Mouse (Mus musculus) G1E (cell line): Measurements from ENCODE around the gene Npnt. TPM values are rescaled to one million over a fixed set of nuclear protein-coding genes. Genes with fewer than 3 reads are reported as not detected.

Experiments
- ATAC-seq: 2 replicates; pipeline ENCODE4 v1.8.0; 2016; ENCODE audit warnings: mild to moderate bottlenecking; ENCODE audit not compliant: insufficient number of reproducible peaks, poor library complexity, low FRiP score, severe bottlenecking; ENCODE audit errors: extremely low read depth
- DNase-seq: peaks from one replicate; pipeline ENCODE4 v3.0.0; 2012; ENCODE audit warnings: low spot score
- H3K27me3 ChIP-seq: 2 replicates; pipeline ENCODE4 v1.6.1; 2012; ENCODE audit warnings: mild to moderate bottlenecking, low read length, inconsistent platforms; ENCODE audit not compliant: insufficient read depth
- H3K36me3 ChIP-seq: replicated peaks from 2 replicates; pipeline ENCODE3; 2012; ENCODE audit warnings: mild to moderate bottlenecking, inconsistent platforms
- H3K4me1 ChIP-seq: 2 replicates; pipeline ENCODE4 v1.6.1; 2012; ENCODE audit warnings: low read depth, low read length, inconsistent platforms, mixed read lengths; ENCODE audit not compliant: insufficient read depth
- H3K4me3 ChIP-seq: 2 replicates; pipeline ENCODE4 v1.5.1; 2012; ENCODE audit warnings: low read depth, mild to moderate bottlenecking, inconsistent platforms, low read length, moderate library complexity, mixed read lengths
- H3K9me3 ChIP-seq: replicated peaks from 2 replicates; pipeline ENCODE4 v1.6.1; 2012; ENCODE audit warnings: inconsistent platforms
- CTCF ChIP-seq: IDR thresholded peaks from 2 replicates; pipeline ENCODE4 v1.5.1; 2012; ENCODE audit warnings: low read depth, low read length, inconsistent platforms, mixed read lengths
- GATA1 ChIP-seq: IDR thresholded peaks from 2 replicates; pipeline ENCODE4 v1.6.1; 2012; ENCODE audit warnings: borderline replicate concordance, low read length, inconsistent platforms, mixed read lengths
- GATA2 ChIP-seq: IDR thresholded peaks from 2 replicates; pipeline ENCODE4 v1.6.1; 2012; ENCODE audit warnings: low read depth, low read length, inconsistent platforms, borderline replicate concordance
- POLR2AphosphoS5 ChIP-seq: IDR thresholded peaks from 2 replicates; pipeline ENCODE4 v1.6.1; 2012; ENCODE audit warnings: low read depth, low read length, inconsistent platforms; ENCODE audit not compliant: insufficient replicate concordance
- TAL1 ChIP-seq: conservative IDR thresholded peaks from 2 replicates; pipeline ENCODE4 v1.6.1; 2012; ENCODE audit warnings: low read depth, low read length, inconsistent platforms, mixed read lengths
- polyA plus RNA-seq: library from polyadenylated mRNA; stranded (reverse); fragments of >175 nt; gene quantifications from 2 replicates; pipeline ENCODE4 v1.2.3, GENCODE M21; 2012
- total RNA-seq, 2 experiments: library from RNA; stranded (forward) in 1 of 2; stranded (reverse) in 1 of 2; fragments of 200-1000 nt in 1 of 2; fragments of >200 nt in 1 of 2; fragmentation: Nextera tagmentation in 1 of 2; gene quantifications; 2 replicates each; pipeline ENCODE4 v1.2.3; 2014 to 2017

Npnt gene
- not detected in 2 replicates for total RNA-seq (2014; fragmentation: Nextera tagmentation)
- total RNA-seq (2017), result 0.05 and 0.06 TPM in 2 replicates
- polyA plus RNA-seq, result not detected in 2 replicates

DNA sequence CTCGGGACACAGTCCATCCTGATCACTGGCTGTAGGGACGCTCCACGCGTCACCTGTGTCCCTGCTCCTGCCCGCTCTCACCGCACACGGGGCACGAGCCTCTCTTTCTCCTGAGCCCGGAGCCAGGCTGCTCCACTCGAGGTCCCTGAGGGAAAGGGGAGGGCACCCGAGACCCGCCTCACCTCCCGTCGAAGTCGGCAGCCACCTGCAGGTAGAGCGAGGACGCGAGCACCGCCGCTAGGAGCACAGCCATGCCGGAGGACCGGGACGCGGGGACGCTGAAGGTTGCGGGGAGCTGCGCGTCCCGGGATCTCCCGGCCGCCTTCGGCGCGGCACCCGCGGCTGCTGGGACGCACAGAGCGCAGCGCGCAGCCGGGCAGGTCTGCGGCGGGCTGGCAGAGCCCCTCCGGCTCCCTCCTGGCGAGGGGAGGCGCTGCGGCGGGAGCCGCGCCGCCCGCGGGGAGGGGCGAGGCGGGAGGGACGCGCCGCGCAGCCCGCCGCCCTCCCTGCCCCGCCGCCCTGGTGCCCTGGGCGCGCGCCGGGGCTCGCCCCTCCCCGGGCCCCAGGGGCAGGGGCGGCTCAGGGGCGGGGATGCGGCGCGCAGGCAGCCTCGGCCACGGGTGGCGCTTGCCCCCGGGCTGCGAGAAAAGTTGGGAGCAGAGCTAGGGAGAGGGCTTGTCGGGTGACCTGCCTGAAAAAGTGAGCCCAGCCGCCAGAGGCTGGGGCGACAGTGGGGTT is at the start of gene Npnt:
TSS of gene Npnt (minus strand) at position 501 of the 738 bp plus-strand sequence.
- no peaks in the 10 kb centered on the region for H3K9me3 ChIP-seq
- no peaks in the 10 kb centered on the region for H3K36me3 ChIP-seq
- TF ChIP-seq CTCF (no peak), GATA1 (no peak), TAL1 (no peak), GATA2 (no peak), POLR2AphosphoS5 (no peak)
- peaks cover 5% of the 10 kb centered on the region; the same call in 1 of the 2 replicates for H3K4me1 ChIP-seq
- DNase-seq (no peak), ATAC-seq (no peak)
- peak within 1 kb of the TSS; percentile 45; the same call in 1 of the 2 replicates for H3K4me3 ChIP-seq
- peaks cover 41% of the 10 kb centered on the region for H3K27me3 ChIP-seq

DNA sequence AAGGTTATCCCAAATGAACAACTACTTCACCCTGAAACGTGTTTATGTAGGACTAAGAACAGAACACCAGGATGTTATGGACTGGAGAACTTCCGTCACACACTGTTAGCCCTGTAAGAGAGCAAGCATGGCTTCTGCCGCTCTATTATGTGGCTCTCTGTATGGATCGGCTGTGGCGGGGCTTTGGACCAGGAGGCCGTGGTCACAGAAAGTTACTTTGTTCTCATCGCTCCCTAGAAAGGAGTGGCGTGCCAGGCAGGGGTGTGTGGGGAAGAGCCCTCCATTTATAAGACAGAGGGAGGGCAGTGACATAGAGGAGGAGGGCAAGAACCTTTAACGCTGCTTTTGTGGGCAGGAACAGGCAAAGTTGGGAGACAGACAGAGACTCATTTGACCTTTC is 46.2 kb upstream of the Npnt start:
- ATAC-seq (no peak), DNase-seq (no peak)
- peaks cover 50% of the 10 kb centered on the region for H3K36me3 ChIP-seq
- H3K9me3 ChIP-seq, result no peaks in the 10 kb centered on the region
- H3K4me1 ChIP-seq, result no peaks in the 10 kb centered on the region
- TF ChIP-seq GATA1, result no peak
- no peak for TF ChIP-seq CTCF
- no peak for TF ChIP-seq POLR2AphosphoS5
- no peak for TF ChIP-seq GATA2
- TF ChIP-seq TAL1, result no peak
- no peaks in the 10 kb centered on the region for H3K27me3 ChIP-seq
- H3K4me3 ChIP-seq, result no peak overlapping the region

DNA sequence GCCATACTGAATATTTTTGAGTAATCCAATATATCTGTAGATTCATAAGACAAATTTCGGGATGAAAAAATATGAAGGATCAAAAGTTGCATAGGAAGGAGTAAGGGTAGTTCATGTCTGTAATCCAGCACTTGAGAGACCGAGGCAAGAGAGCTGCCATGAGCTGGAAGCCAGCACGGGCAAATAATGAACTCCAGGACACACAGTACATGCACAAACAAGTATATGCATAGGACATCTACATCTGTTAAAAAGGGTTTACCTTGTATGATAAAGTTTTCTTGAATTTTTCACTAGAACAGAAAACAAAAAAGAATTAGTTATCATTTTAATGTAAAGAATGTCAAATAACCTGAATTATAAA is 45.8 kb upstream of the Npnt start:
- DNase-seq (no peak), ATAC-seq (no peak)
- Histone ChIP-seq H3K27me3 (no peaks in the 10 kb centered on the region), H3K36me3 (peaks cover 46% of the 10 kb centered on the region), H3K4me1 (no peaks in the 10 kb centered on the region), H3K4me3 (no peak overlapping the region), H3K9me3 (no peaks in the 10 kb centered on the region)
- TF ChIP-seq TAL1 (no peak), GATA1 (no peak), POLR2AphosphoS5 (no peak), CTCF (no peak), GATA2 (no peak)

DNA sequence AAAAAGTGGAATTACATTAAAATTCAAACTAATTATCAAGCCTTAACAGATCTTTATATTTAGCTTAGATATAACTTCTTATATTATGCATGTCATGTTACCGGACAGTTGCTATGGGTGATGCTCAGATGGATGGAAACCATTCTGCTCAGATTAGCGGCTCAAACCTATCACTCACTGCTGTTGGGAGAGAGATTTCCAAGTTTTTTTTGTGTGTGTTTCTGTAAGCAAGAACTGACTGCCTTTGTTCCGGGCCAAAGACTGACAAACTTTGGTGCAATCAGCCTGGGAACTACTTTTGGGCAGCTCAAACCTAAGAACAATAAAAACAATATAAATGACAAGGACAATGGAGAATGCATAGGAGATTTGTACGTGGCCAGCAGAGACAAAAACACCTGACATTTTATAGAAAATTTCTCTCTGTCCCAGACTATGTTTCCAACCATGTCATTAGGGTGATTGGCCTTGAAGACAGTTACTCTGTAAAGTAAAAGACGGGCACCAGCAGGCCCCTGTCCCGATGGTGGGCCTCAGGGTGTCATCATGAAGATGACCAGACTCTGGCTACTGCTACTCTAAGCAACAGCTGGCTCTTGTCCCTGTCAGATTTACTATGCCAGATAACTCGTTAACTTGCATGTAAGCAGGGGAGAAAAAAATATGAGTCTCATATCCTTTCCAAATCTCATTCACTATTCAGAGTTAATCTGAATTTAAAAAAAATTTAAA is 45.2 kb upstream of the Npnt start:
- ATAC-seq, result no peak
- Histone ChIP-seq H3K4me1 (no peaks in the 10 kb centered on the region), H3K27me3 (no peaks in the 10 kb centered on the region), H3K9me3 (no peaks in the 10 kb centered on the region), H3K36me3 (peaks cover 42% of the 10 kb centered on the region), H3K4me3 (no peak overlapping the region)
- TF ChIP-seq TAL1, result no peak
- no peak for DNase-seq

DNA sequence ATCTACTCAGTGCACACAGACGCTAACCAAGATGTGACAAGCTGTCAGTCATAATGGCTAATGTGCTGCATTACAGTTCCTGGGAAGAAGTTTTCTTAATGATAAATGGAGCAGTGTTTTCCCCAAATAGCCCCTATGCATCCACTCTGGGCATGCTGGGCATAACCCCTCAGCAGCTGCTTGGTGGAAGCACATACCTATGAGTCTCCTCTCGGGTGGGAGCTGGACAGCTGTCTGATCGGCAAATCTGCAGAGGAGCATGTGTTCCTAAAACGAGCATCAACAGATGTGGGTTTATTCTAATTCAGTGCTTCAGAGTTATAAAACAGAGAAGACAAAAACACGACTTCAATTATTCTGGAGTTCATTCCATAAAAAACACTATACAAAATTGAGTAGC is 36.1 kb upstream of the Npnt start:
- ATAC-seq, result no peak

DNA sequence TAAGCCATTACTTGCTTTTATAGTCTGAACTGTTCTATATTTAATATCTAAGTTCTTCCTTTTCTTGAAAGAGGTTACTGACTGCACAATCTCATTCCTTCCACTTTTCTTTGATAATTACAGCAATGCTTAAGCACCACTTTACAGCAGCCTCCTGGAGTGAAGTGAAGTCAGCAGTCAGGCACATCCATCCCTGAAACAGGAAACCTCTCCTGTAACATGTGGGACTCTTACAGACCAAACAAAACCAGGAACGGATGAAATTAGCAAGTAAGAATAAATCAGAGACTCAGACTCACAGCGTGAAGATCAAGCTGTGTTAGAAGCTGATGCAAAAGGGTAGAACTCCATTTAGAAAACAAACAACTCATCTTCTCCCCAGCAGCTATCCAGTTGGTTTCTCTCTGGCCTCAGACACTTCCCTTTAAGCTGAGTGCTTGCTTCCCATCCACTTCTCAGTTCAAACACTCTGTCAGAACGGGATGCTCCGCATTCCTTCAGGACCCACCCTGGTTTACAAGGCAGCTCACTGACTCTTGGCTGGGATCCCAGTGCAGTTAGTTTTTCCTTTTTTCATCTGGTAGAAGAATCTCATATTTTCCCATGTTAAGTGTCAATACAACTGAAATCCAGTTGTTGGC is 33.9 kb upstream of the Npnt start:
- Histone ChIP-seq H3K27me3 (no peaks in the 10 kb centered on the region), H3K4me3 (no peak overlapping the region), H3K4me1 (no peaks in the 10 kb centered on the region), H3K36me3 (peaks cover 74% of the 10 kb centered on the region), H3K9me3 (no peaks in the 10 kb centered on the region)
- DNase-seq (no peak), ATAC-seq (no peak)
- TF ChIP-seq CTCF, result no peak

More for the DNA sequence above, 36.1 kb upstream of the Npnt start:
- H3K4me1 ChIP-seq, result no peaks in the 10 kb centered on the region
- no peaks in the 10 kb centered on the region for H3K9me3 ChIP-seq
- no peaks in the 10 kb centered on the region for H3K27me3 ChIP-seq
- TF ChIP-seq GATA2 (no peak), TAL1 (no peak), CTCF (no peak)
- DNase-seq, result no peak
- no peak overlapping the region for H3K4me3 ChIP-seq
- H3K36me3 ChIP-seq, result peaks cover 56% of the 10 kb centered on the region

DNA sequence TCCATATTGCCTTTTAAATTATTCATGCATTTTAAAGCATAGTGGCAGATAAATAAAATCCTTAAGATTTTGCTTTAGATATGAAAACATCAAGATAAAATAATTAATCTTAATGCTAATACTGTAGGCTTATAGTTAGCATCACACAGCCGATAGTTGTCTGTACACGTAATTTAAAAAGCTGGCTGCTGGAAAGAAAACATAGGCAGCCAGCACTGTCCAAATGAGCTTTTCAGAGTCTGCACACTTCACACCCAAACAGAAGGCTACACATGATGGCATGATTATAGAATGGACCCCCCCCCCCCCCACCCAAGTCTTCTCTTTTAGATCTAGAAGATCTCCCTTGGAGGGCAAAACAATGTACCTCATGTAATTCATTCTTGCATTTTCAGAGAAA is 31.9 kb upstream of the Npnt start:
- Histone ChIP-seq H3K36me3 (peaks cover 64% of the 10 kb centered on the region), H3K9me3 (no peaks in the 10 kb centered on the region), H3K27me3 (no peaks in the 10 kb centered on the region), H3K4me1 (no peaks in the 10 kb centered on the region), H3K4me3 (no peak overlapping the region)
- ATAC-seq (no peak), DNase-seq (no peak)
- no peak for TF ChIP-seq CTCF
- TF ChIP-seq GATA2, result no peak
- no peak for TF ChIP-seq TAL1
- no peak for TF ChIP-seq GATA1
- TF ChIP-seq POLR2AphosphoS5, result no peak
